Mouse (Mus musculus) midbrain, postnatal 0 days (tissue): ENCODE measurements at regions not wholly inside any gene's neighbourhood (a gene's known extent, or its start where the extent isn't known, plus 50 kb on each side); places are given as distances from the start of the nearest gene placed in this dataset.

Experiments used
- ATAC-seq: fragments of 200-750 bp; cut with Nextera tagmentation; 2 replicates; pipeline ENCODE4 v1.8.0; 2017; ENCODE audit warnings: moderate number of reproducible peaks, mild to moderate bottlenecking, moderate TSS enrichment, moderate library complexity; ENCODE audit not compliant: low FRiP score
- DNase-seq: peaks from one replicate; pipeline ENCODE4 v3.0.0-alpha.2; 2015; ENCODE audit warnings: low spot score
- H3K27ac ChIP-seq: fragments of 300-500 bp; sonication (generic); 2 replicates; pipeline ENCODE4 v1.5.1; 2014; ENCODE audit warnings: low read depth, mild to moderate bottlenecking, low read length, mixed read lengths
- H3K27me3 ChIP-seq: fragments of 300-500 bp; sonication (generic); 2 replicates; pipeline ENCODE4 v1.6.1; 2014; ENCODE audit warnings: low read length, control low read depth, mixed read lengths; ENCODE audit not compliant: insufficient read depth
- H3K36me3 ChIP-seq: fragments of 300-500 bp; sonication (generic); 2 replicates; pipeline ENCODE4 v1.6.1; 2014; ENCODE audit warnings: low read length, control low read depth, mixed read lengths; ENCODE audit not compliant: insufficient read depth
- H3K4me1 ChIP-seq: fragments of 300-500 bp; sonication (generic); 2 replicates; pipeline ENCODE4 v1.6.1; 2014; ENCODE audit warnings: mild to moderate bottlenecking, control low read depth, antibody characterized with exemption, low read length, mixed read lengths; ENCODE audit not compliant: insufficient read depth
- H3K4me2 ChIP-seq: fragments of 300-500 bp; sonication (generic); 2 replicates; pipeline ENCODE4 v1.6.1; 2014; ENCODE audit warnings: low read depth, mild to moderate bottlenecking, low read length, mixed read lengths; ENCODE audit not compliant: poor library complexity, severe bottlenecking
- H3K4me3 ChIP-seq: fragments of 300-500 bp; sonication (generic); 2 replicates; pipeline ENCODE4 v1.5.1; 2014; ENCODE audit warnings: low read depth, mild to moderate bottlenecking, low read length, moderate library complexity
- H3K9ac ChIP-seq: fragments of 300-500 bp; sonication (generic); replicated peaks from 2 replicates; pipeline ENCODE4 v1.6.1; 2014; ENCODE audit warnings: mild to moderate bottlenecking, low read length, moderate library complexity, mixed read lengths; ENCODE audit not compliant: poor library complexity, severe bottlenecking
- H3K9me3 ChIP-seq: fragments of 300-500 bp; sonication (generic); 2 replicates; pipeline ENCODE4 v1.6.1; 2016; ENCODE audit warnings: low read length, control low read depth
- CTCF ChIP-seq: IDR thresholded peaks from 2 replicates; pipeline ENCODE4 v1.5.1; 2016; ENCODE audit warnings: antibody characterized with exemption, mild to moderate bottlenecking
- WGBS: fragments of 180-500 bp; shearing (Covaris S2); extraction: QIAGEN DNeasy Blood & Tissue Kit; methylation state at CpG from one replicate; pipeline ENCODE4 v1.1.7; 2014; 5-methylcytosine and 5-hydroxymethylcytosine counted together

GRCm38 (mm10) chr9:113411638-113412037, 296.4 kb downstream of the Pdcd6ip start:
- peaks cover 4% of the 10 kb centered on the region; the same call in 1 of the 2 replicates for H3K4me1 ChIP-seq
- ATAC-seq (no peak), DNase-seq (no peak)
- H3K9me3 ChIP-seq, result no peaks in the 10 kb centered on the region
- no peak overlapping the region for H3K9ac ChIP-seq
- no peak overlapping the region for H3K4me2 ChIP-seq
- WGBS, result 69% methylated on average over 4 of the region's 4 CpGs
- H3K27me3 ChIP-seq, result no peaks in the 10 kb centered on the region
- no peak overlapping the region for H3K4me3 ChIP-seq
- no peaks in the 10 kb centered on the region for H3K36me3 ChIP-seq
- no peak overlapping the region for H3K27ac ChIP-seq
- no peak for TF ChIP-seq CTCF

- Histone ChIP-seq H3K27ac (no peak overlapping the region), H3K27me3 (no peaks in the 10 kb centered on the region), H3K9ac (no peak overlapping the region), H3K4me1 (no peaks in the 10 kb centered on the region), H3K9me3 (no peaks in the 10 kb centered on the region), H3K4me2 (no peak overlapping the region), H3K4me3 (no peak overlapping the region), H3K36me3 (no peaks in the 10 kb centered on the region)
- 88% methylated on average over 4 of the region's 4 CpGs for WGBS
- no peak for ATAC-seq
- no peak for DNase-seq
- TF ChIP-seq CTCF, result no peak
These were observed 299.5 kb downstream of the Pdcd6ip start for GRCm38 (mm10) chr9:113408521-113408920.

- no peak overlapping the region for H3K9ac ChIP-seq
- no peaks in the 10 kb centered on the region for H3K36me3 ChIP-seq
- no peak overlapping the region for H3K4me2 ChIP-seq
- no peak for DNase-seq
- ATAC-seq, result no peak
- no peaks in the 10 kb centered on the region for H3K4me1 ChIP-seq
- H3K27ac ChIP-seq, result no peak overlapping the region
- 88% methylated on average over 3 of the region's 3 CpGs for WGBS
- H3K9me3 ChIP-seq, result no peaks in the 10 kb centered on the region
- TF ChIP-seq CTCF, result no peak
- H3K4me3 ChIP-seq, result no peak overlapping the region
- H3K27me3 ChIP-seq, result no peaks in the 10 kb centered on the region
These were observed 313.7 kb downstream of the Pdcd6ip start for GRCm38 (mm10) chr9:113394320-113394719.

GRCm38 (mm10) chr9:113387356-113387755, 320.7 kb downstream of the Pdcd6ip start:
- Histone ChIP-seq H3K4me2 (no peak overlapping the region), H3K27me3 (no peaks in the 10 kb centered on the region), H3K27ac (0 out of 2 replicates have a peak overlapping the region, but pooled peaks have one; percentile 32), H3K4me1 (peaks cover 2% of the 10 kb centered on the region; the same call in 1 of the 2 replicates), H3K4me3 (no peak overlapping the region), H3K36me3 (no peaks in the 10 kb centered on the region), H3K9me3 (no peaks in the 10 kb centered on the region), H3K9ac (no peak overlapping the region)
- DNase-seq (no peak), ATAC-seq (no peak)
- no peak for TF ChIP-seq CTCF
- 56% methylated on average over 12 of the region's 12 CpGs for WGBS

- ATAC-seq (no peak), DNase-seq (peak; percentile 31)
- 20% methylated on average over 13 of the region's 13 CpGs for WGBS
- H3K27ac ChIP-seq, result peak overlapping the region; percentile 52; the same call in 1 of the 2 replicates
- H3K4me1 ChIP-seq, result peaks cover 2% of the 10 kb centered on the region; the same call in 1 of the 2 replicates
- H3K9me3 ChIP-seq, result no peaks in the 10 kb centered on the region
- TF ChIP-seq CTCF, result no peak
- H3K27me3 ChIP-seq, result no peaks in the 10 kb centered on the region
- H3K36me3 ChIP-seq, result no peaks in the 10 kb centered on the region
- H3K4me2 ChIP-seq, result no peak overlapping the region
- no peak overlapping the region for H3K9ac ChIP-seq
- H3K4me3 ChIP-seq, result no peak overlapping the region
These were observed 326.4 kb downstream of the Pdcd6ip start for GRCm38 (mm10) chr9:113381591-113382110.

- ATAC-seq, result no peak
- Histone ChIP-seq H3K4me3 (no peak overlapping the region), H3K9ac (no peak overlapping the region), H3K4me1 (peaks cover 2% of the 10 kb centered on the region; the same call in 1 of the 2 replicates), H3K36me3 (no peaks in the 10 kb centered on the region), H3K27me3 (no peaks in the 10 kb centered on the region), H3K9me3 (no peaks in the 10 kb centered on the region), H3K4me2 (no peak overlapping the region), H3K27ac (peak overlapping the region; percentile 52)
- peak; percentile 50 for DNase-seq
- no peak for TF ChIP-seq CTCF
- WGBS, result 45% methylated on average over 17 of the region's 17 CpGs
These were observed 327.5 kb downstream of the Pdcd6ip start for GRCm38 (mm10) chr9:113380408-113381129.
